Mouse (Mus musculus): ENCODE results near the gene Wdr34.

GRCm38 (mm10) chr2:30014326-30014966, 34.2 kb downstream of the Wdr34 start:
- TF ChIP-seq CTCF (IDR thresholded peaks at IDR 0.05; ENCODE audit: insufficient read depth, low read depth, low read length), result no peak
- no peak for TF ChIP-seq POLR2A (IDR thresholded peaks at IDR 0.05; ENCODE audit: insufficient read depth, low read depth, low read length)

Data from olfactory bulb, adult 2 months (tissue).